Mouse (Mus musculus) kidney, adult 18-20 months (tissue): Measurements from ENCODE around the gene Tspan11.

Experiments
- DNase-seq: peaks from one replicate; pipeline ENCODE4 v3.0.0; 2021

The Tspan11 gene

DNA sequence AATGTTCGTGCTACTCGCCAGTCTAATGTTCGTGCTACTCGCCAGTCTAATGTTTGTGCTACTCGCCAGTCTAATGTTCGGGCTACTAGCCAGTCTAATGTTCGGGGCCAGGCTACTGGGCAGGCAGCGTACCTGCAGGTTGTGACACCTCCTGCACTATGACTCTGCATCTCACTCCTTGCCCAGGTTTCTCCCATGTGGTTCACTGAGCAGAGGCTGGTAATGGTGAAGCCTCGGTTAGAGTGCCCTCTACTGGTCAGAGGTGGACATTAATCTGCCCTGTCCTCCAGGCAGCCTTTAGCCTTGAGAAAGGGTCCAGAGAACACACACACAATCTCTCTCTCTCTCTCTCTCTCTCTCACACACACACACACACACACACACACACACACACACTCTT is 58.3 kb downstream of the Tspan11 start:
- peak; percentile 72 for DNase-seq

DNA sequence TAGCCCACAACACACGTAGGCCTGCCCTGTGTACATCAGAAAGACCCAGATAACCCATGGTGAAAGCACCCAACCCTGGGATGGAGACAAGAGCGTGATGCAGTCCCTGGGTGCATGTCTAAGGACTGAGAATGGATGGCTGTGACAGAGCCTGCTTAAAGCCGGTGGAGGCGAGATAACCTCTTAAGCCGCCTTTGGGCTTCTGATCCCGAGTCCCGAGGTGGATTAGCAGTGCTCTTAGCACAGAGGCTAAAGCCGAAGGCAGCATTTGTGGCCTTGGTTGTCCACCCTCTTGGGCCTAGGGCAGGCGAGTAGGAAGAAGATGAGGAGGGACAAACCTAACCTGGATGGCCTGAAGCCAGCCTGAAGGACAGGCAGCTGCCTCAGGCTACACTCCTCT is 61.3 kb downstream of the Tspan11 start:
- DNase-seq = no peak

- no peak for DNase-seq
Measured at GRCm38 (mm10) chr6:127949885-127950284, 62.5 kb downstream of the Tspan11 start.

DNA sequence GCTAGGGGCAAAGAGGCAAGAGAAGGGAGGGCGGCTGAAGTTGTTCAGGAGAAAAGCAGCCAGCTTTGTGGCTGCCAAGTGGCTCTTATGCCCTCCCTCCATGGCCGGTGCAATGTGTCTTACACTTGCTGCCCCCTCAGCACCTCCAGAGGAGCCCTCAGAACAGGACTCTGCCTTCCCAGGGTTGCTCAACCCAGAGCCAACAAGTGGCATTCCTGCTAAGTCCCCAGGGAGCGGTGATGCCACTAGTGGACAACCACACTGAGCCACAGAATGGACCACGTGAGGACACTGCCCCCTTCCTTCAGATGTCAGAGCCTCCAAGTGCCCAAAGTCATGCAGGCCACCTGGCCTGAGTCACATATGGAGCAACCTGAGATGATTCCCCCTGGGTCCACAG is 65.7 kb downstream of the Tspan11 start:
- no peak for DNase-seq

DNA sequence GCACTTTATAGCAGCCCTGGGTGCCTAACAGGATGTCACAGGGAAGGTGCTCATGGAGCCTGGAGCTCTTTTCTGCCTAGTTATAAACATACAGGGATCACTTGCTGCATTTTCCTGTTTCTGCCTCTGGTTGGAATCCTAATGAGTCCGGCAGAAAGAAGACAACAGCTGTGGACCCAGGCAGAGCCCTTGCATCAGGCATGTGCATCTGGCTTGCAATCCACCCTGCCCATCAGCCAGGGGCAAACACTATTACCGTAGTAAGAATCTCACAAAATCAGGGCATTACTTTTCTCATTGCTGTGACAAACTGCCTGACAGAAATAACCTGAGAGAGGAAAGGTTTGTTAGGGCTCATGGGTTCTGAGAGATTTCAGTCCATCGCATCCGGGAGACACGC is 68.8 kb downstream of the Tspan11 start:
- DNase-seq = no peak

DNA sequence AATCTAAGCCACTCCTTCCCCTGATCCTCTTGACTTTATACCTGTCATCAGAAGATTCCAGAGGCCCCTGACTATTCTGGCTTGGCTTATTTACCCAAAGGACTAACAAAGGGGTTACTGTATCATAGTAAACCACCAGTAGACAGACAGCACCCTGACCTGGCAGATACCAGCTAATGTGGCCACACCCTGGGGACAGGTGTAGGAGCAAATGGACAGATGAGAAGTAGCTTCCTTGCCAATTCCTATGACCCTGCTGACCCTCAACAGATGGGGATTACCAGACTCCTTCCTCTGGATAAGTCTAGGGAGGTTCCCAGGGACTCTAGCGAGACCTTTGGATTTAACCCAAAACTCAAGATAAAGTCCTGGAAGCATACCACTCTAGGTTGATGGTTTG is 72.8 kb downstream of the Tspan11 start:
- DNase-seq = no peak

GRCm38 (mm10) chr6:127965497-127965896 is 78.1 kb downstream of the Tspan11 start:
- no peak for DNase-seq

- DNase-seq = no peak
Measured at GRCm38 (mm10) chr6:127969709-127970108, 82.3 kb downstream of the Tspan11 start.

DNA sequence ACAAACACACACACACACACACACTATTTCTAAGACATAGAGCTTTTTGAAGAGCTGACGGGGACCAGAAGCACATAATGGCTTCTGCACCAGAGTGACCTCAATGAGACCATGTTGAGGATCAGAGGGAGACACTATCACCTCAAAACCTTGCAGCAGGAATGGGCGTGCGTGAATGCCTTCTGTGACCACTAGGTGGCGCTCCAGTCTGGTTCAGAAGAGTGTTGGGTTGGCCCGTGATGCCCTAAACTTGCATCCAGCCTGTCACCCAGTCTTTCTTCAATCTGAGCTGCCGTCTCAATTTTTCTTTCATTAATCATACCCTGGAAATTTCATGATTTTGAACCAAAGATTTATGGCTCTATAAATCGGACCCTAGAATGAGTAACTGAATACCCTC is 82.7 kb downstream of the Tspan11 start:
- peak; percentile 79 for DNase-seq

- DNase-seq = no peak
Measured at GRCm38 (mm10) chr6:127970848-127971247, 83.5 kb downstream of the Tspan11 start.

GRCm38 (mm10) chr6:127971931-127972330 is 84.5 kb downstream of the Tspan11 start:
- no peak for DNase-seq

GRCm38 (mm10) chr6:127973553-127973952 is 86.2 kb downstream of the Tspan11 start:
- no peak for DNase-seq

GRCm38 (mm10) chr6:127974000-127974399 is 86.6 kb downstream of the Tspan11 start:
- no peak for DNase-seq

DNA sequence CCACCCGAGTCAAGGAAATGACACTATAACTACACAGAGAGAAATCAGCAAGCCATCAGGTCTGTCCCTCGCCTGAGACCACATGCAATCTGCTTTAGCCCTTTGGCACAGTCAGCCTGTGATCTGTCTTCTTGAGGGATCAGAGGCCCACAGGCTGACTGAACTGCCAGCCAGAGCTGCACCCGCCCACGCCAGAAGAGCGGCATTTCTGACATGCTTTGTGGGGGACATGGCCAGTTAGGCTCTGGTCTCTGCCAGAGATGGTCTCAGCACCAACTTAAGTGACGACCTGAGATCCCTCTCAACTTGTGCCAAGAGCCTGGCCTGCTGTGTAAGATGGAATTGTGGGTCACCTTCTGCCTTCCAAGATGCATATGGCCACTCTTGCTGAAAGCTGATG is 89.3 kb downstream of the Tspan11 start:
- no peak for DNase-seq

- DNase-seq = no peak
Measured at GRCm38 (mm10) chr6:127978941-127979340, 91.6 kb downstream of the Tspan11 start.

GRCm38 (mm10) chr6:127979831-127980230 is 92.4 kb downstream of the Tspan11 start:
- no peak for DNase-seq

DNA sequence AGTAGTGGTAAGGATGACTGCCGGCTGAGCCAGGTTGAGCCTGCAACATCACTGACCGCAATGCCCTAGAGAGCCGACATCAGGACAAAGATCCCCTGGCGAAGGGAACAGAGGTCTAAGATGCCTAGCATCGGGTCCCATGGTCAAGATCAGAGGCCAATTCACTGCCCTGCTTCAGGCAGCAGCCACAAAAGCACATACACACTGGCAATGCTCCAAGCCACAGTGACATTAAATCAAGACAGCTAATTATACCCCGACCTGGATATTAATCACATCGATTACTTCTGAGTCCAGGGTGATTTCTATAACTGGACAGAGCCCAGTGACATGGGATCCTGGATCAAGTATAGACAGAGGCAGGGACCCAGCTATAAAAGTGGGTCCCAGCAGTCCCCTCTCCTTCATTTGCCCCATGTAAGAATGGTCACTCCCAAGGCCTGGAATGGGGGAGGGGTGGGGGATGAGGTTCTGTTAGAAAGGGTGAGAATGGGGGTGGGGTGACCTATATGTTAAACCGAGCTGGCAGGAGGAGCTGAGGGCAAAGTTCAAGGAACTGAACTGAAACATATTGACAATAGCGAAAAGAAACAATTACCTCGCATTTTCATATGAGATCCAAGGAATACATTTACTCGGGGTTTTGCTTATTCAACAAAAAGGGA is 93.1 kb downstream of the Tspan11 start:
- DNase-seq = no peak

DNA sequence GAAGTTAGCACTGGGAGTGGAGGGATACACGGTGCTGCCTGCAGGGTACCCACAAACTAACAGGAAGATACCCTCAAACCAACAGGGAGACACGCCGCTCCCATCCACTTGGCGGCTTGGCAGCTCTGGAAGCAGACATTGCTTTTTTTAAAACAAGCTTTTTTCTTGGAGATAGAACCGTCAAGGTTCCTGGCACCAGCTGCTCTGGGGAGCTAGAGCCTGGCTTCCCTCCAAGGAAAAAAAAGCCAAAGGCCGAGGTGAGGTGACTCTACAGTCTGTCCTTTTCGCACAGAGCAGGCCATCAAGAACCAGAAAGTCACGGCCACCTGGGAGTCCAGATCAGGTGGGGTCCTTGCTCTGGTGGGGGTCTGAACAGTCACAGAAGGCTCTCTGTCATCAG is 93.8 kb downstream of the Tspan11 start:
- DNase-seq = peak; percentile 50

DNA sequence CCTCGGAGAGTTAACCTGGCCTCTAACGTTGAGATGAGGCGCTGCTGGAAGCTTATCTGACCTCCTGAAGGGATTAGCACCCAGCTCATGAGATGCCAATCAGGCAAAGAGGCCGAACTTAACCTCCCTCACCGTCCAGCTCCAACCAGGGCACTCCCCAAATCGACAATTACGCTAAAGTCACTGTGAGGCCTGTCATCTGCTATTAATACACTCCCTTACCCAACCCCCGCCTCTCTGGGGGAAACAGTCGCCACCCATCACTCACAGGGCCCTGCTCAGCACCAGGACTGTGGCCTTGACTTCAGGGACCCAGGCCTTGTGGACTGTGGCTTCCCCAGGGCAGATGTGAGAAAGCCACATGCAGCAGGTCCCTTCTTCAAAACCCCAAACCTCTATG is 99.0 kb downstream of the Tspan11 start:
- DNase-seq = no peak

GRCm38 (mm10) chr6:127987374-127987773 is 100.0 kb downstream of the Tspan11 start:
- DNase-seq = no peak

GRCm38 (mm10) chr6:127988944-127989494 is 101.6 kb downstream of the Tspan11 start:
- DNase-seq = no peak

- peak; percentile 39 for DNase-seq
Measured at GRCm38 (mm10) chr6:127989624-127990212, 102.3 kb downstream of the Tspan11 start.

DNA sequence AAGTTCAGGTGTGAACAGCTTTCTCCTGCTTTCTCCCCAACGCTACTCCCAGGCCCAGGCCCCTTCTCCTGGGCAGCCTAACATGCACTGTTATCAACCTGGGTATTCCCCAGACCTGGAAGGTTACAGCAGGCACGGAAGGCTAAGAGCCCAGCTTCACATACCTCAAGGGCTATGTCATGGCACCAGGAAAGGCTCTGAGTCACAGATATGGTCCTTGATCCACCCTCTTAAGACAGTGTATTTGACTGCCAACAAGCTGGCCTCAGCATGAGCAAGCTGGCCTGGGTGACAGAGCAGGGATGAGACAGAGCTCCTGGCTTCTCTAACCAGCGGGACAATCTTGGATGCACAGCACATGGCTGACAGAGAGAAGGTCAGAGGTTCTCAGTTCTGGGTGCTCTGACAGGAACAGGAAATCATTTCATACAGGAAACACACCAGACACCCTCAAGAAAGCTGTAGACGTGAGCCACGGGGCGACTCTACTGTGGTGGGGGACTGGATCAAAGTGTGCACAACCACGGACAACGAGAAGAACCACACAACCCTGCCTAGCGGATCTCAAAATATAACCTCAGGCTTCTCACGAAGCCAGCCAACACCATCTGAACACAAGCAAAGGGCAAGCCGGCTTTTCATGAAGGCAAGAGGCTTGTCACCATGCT is 104.3 kb downstream of the Tspan11 start:
- DNase-seq = no peak

DNA sequence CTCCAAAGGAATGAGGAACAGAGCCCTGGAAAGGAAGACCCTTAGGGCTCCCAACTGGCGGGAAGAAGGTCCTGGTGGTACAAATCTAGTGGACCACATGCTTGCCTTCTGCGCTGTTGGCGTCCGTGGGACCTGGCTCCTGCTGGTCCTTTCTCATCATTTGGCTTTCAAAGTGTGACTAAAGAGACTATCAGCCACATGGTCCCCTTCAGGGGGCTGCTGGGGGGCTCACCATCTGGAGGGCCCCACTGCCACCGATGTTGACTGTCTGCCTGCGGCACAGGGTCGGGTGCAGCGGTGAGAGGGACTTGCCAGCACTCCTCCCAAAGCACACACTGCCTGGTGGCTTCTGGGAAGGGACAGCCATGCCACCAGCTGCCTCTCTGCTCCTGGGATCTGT is 105.6 kb downstream of the Tspan11 start:
- DNase-seq = no peak
